Mouse (Mus musculus): ENCODE results near the gene Nkx6-1.
A peak's percentile ranks its signal among the peaks of the same experiment; 100 is the strongest.

Gene Nkx6-1

DNA sequence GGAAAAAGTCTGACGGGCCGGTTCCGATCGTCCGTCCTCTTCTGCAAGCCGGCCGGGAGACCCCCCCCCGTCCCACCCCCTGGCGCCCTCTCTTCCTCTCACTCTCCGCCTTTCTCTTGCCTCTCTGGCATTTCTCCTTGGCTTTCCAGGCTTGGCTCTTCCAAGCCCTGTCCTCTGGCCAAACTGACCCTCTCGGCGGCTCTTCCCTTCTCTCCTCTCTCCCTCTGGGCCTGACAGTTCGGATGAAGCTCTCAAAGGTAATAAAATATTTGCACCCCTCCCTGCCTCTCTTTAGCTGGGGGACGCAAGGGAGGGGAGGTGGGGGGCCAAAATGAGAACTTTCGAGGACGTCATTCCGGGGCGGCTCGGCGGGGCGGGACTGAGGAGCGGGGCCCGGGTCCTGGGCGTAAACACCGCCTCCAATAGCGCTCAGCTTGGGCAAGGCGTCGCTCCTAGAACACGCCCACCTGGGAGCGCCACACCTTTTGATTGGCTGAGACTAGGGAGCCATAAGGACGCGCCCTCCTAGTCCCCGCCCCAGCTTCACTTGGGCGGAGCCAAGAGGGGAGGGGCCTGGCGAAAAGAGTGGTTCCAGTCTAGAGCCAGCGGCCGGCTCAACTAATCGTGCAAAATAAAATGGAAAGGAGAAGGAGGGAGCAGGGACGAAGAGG, at the start of gene Nkx6-1:
Nkx6-1 (minus strand) TSS at position 52 of the 671 bp plus-strand sequence.
- DNase-seq (ENCODE audit: extremely low read depth, low read depth): no peak

DNA sequence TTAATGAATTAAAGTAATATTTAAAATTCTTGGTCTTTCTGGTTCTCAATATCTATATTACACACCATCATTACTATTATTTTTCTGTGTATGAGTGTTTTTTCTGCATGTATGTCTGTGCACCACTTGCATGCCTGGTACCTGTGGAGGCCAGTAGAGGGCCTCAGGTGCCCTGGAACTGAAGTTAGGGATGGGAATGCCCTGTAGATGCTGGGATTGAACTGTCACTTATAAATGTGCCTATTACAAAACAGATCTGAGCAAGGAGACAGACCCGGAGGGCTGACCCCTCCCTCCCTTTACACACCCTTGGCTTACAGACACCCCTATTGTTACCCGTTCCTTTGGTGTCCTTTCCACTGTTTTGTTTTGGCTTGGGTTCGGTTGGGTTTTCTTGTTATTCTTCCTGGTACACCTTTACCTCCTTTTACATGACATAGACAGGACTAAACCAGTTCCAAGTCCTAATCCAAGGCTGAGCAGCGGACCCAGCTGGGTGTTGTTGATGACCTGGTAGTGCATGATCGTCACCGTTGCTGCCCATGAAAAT, 48.3 kb upstream of the Nkx6-1 start:
- DNase-seq (ENCODE audit: extremely low read depth, low read depth): no peak

DNA sequence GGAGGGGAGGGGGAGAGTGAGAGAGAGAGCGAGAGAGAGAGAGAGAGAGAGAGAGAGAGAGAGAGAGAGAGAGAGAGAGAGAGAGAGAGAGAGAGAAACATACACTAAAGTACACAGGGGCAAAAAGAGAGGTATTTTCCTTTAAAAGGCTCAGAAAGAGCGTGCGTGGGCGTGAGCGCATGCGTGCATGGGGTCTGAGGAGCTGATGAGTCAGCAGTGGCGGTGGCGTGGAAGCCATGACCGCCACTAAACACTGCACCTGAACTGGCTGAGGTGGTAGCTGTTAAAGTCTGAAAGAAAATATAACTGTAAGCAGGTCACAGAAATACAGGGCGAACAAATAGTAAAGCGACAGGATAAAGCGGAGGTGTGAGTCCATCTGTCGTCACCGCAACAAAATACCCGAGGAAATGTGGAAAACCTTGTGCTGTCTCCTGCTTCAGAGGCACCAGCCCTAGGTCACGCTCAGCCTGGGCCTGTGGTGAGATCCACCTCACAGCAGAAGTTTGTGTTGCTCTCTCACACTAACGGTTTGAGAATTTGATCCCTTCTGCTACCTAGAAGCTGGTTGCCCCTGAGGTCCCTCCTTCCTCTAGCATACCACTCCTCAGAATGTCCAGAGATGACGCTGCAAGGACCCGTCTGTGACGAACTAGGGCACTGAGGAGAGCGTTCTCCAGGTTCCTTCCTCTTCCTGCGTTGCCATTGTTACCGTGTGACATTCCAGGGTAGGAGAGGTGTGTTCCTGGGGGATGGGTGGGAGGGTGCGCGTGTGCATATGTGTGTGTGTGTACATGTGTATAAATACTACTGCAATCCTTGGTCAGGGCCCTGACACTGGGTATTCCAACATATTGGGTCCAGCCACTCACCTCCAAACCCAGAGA, 38.8 kb upstream of the Nkx6-1 start:
- no peak for DNase-seq (ENCODE audit: extremely low read depth, low read depth)

- no peak for DNase-seq (ENCODE audit: extremely low read depth, low read depth)
Observed at GRCm38 (mm10) chr5:101702636-101703035, 37.8 kb upstream of the Nkx6-1 start.

DNA sequence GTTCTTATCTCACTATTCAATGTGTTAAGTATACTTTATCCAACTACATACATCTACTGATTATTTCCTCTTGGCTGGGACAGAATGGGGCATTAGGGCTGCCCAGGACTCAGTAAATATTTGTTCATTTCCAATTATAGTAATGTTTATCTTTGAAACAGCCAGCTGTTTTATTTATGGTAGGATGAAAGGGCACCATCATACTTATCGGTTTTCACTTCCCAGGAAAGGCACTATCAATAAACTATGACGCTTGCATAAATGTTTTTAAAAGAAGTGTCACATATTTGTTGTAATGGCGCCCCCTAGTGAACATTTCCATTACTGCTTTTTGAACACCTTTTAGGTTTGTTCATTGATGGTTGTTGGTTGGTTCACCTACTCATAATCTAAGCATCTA, 35.8 kb upstream of the Nkx6-1 start:
- DNase-seq (ENCODE audit: extremely low read depth, low read depth): peak; percentile 1

GRCm38 (mm10) chr5:101688581-101688980, 23.8 kb upstream of the Nkx6-1 start:
- DNase-seq (ENCODE audit: extremely low read depth, low read depth): no peak

- DNase-seq (ENCODE audit: extremely low read depth, low read depth): no peak
Observed at GRCm38 (mm10) chr5:101683340-101683739, 18.5 kb upstream of the Nkx6-1 start.

DNA sequence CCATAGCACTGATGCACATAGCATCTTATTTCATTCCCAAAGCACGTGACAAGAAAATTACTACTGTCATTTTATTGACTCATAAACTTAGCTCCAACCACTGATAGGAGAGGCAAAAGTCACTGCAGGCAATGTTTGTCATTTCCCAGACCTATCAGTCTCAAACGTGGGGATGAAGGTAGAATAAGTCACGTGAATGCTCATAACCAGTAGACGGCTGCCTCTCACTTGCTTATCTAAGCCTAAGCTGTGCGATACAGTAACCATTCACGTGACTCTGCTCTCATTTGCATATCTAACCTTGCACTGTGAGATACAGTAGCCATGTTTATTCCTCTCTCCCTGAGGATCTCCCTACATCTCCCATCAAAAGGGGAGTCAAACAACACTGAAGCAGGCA, 15.5 kb upstream of the Nkx6-1 start:
- DNase-seq (ENCODE audit: extremely low read depth, low read depth): no peak

GRCm38 (mm10) chr5:101669381-101669780, 4.6 kb upstream of the Nkx6-1 start:
- DNase-seq (ENCODE audit: extremely low read depth, low read depth): no peak

GRCm38 (mm10) chr5:101668475-101668874, 3.7 kb upstream of the Nkx6-1 start:
- DNase-seq (ENCODE audit: extremely low read depth, low read depth): no peak

- no peak for DNase-seq (ENCODE audit: extremely low read depth, low read depth)
Observed at GRCm38 (mm10) chr5:101668028-101668427, 3.2 kb upstream of the Nkx6-1 start.

GRCm38 (mm10) chr5:101667263-101667990, 2.6 kb upstream of the Nkx6-1 start:
- DNase-seq (ENCODE audit: extremely low read depth, low read depth): no peak

DNA sequence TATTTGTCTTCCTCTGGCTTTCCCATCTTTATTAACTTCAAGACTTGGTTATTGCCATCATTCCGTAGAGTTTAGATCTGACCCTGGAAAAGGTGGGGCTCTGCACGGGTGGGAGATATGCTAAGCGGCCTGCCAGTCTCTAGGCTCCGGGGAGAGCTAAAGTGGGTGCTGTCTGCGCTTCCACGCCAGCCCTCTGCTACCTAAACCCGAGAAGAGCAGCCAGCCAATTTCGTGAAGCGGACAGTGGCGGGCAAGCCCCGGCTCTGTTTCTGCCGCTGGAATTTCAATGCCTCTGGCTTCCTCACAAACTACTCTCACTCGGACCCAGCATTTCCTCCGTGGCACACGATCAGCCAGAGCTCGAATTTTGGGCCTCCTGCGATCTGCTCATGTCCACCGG, 1.9 kb upstream of the Nkx6-1 start:
- DNase-seq (ENCODE audit: extremely low read depth, low read depth): no peak

DNA sequence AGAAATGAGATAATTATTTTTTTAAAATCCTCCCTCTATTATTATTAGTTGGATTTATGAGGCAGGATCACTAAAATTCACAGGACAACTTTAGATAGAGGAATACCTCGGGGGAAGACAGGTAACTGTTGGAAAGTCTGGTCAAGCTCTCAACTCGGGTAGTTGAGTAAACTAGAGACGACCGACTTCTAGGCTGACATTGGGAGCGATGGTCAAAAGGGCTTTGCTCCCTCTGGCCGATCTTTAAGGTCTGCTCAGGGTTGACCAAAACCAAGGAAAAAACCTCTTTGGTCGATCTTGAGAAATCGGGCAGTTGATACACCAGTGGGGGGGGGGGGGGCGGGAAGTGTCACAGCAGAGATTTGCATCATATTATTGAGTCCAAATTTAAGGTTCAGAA, 1.3 kb upstream of the Nkx6-1 start:
- no peak for DNase-seq (ENCODE audit: extremely low read depth, low read depth)

- DNase-seq (ENCODE audit: extremely low read depth, low read depth): no peak
Observed at GRCm38 (mm10) chr5:101664423-101664921, 324 bp downstream of the Nkx6-1 start.

GRCm38 (mm10) chr5:101663621-101664422, 974 bp downstream of the Nkx6-1 start:
- no peak for DNase-seq (ENCODE audit: extremely low read depth, low read depth)

GRCm38 (mm10) chr5:101663176-101663575, 1.6 kb downstream of the Nkx6-1 start:
- DNase-seq (ENCODE audit: extremely low read depth, low read depth): no peak

GRCm38 (mm10) chr5:101662485-101662884, 2.3 kb downstream of the Nkx6-1 start:
- no peak for DNase-seq (ENCODE audit: extremely low read depth, low read depth)

GRCm38 (mm10) chr5:101661561-101662211, 3.1 kb downstream of the Nkx6-1 start:
- DNase-seq (ENCODE audit: extremely low read depth, low read depth): no peak

GRCm38 (mm10) chr5:101660666-101661065, 4.1 kb downstream of the Nkx6-1 start:
- DNase-seq (ENCODE audit: extremely low read depth, low read depth): no peak

All from MEL-GATA-1-ER (cell line).